Mouse (Mus musculus) layer of hippocampus, adult 9-10 months (tissue): ENCODE results near the gene Zzef1.

ENCODE experiments used
- DNase-seq: peaks from one replicate; pipeline ENCODE4 v3.0.0; 2022; ENCODE audit warnings: low spot score

Zzef1 gene

GRCm38 (mm10) chr11:72957318-72957717, 161.3 kb downstream of the Zzef1 start:
- DNase-seq: no peak

- DNase-seq: no peak
Measured at GRCm38 (mm10) chr11:72959924-72960679, 164.1 kb downstream of the Zzef1 start.

GRCm38 (mm10) chr11:72960723-72961071, 164.7 kb downstream of the Zzef1 start:
- DNase-seq: no peak

GRCm38 (mm10) chr11:72961072-72961980, 165.3 kb downstream of the Zzef1 start, which contains the start of gene Atp2a3:
Gene Atp2a3, plus strand, starts transcription at chr11:72961169.
- no peak for DNase-seq

DNA sequence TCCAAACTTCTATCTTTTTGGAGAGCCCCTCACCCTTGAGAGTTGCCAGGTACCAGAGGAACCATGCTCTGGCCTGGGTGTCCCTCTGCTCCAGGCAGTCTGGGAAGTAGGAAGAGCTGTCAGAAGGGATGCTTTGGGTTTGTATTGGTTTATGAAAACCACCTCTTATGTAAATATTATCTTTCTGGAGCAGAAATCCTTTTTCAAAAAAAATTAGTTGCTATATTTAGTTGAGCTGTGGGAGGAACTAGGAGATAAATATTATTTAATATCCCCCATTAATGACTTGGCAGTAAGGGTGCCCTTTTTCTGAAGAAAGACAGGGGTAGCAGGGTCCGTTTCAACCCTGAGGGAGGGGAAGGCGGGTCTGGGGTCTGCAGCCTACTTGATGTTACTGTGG, 166.4 kb downstream of the Zzef1 start:
- DNase-seq: no peak

- DNase-seq: no peak
Measured at GRCm38 (mm10) chr11:72963058-72963788, 167.2 kb downstream of the Zzef1 start.

GRCm38 (mm10) chr11:72963789-72964294, 167.8 kb downstream of the Zzef1 start:
- DNase-seq: no peak

GRCm38 (mm10) chr11:72974995-72975503, 179.0 kb downstream of the Zzef1 start:
- DNase-seq: no peak
